Mouse (Mus musculus) midbrain, embryonic 13.5 days (tissue): ENCODE measurements at regions not wholly inside any gene's neighbourhood (a gene's known extent, or its start where the extent isn't known, plus 50 kb on each side); places are given as distances from the start of the nearest gene placed in this dataset.

Experiments used
- ATAC-seq: fragments of 200-750 bp; cut with Nextera tagmentation; 2 replicates; pipeline ENCODE4 v1.8.0; 2017; ENCODE audit warnings: mild to moderate bottlenecking, moderate TSS enrichment, moderate library complexity
- H3K27ac ChIP-seq: fragments of 300-500 bp; sonication (generic); 2 replicates; pipeline ENCODE4 v1.5.1; 2015; ENCODE audit warnings: inconsistent platforms, mild to moderate bottlenecking, moderate library complexity
- H3K27me3 ChIP-seq: fragments of 300-500 bp; sonication (generic); 2 replicates; pipeline ENCODE4 v1.6.1; 2015; ENCODE audit warnings: mild to moderate bottlenecking, inconsistent platforms
- H3K36me3 ChIP-seq: fragments of 300-500 bp; sonication (generic); 2 replicates; pipeline ENCODE4 v1.6.1; 2015; ENCODE audit warnings: mild to moderate bottlenecking, inconsistent platforms
- H3K4me1 ChIP-seq: fragments of 300-500 bp; sonication (generic); replicated peaks from 2 replicates; pipeline ENCODE4 v1.6.1; 2015; ENCODE audit warnings: inconsistent platforms
- H3K4me2 ChIP-seq: fragments of 300-500 bp; sonication (generic); replicated peaks from 2 replicates; pipeline ENCODE4 v1.6.1; 2015; ENCODE audit warnings: moderate library complexity, mild to moderate bottlenecking, inconsistent platforms
- H3K4me3 ChIP-seq: fragments of 300-500 bp; sonication (generic); replicated peaks from 2 replicates; pipeline ENCODE4 v1.5.1; 2015; ENCODE audit warnings: mild to moderate bottlenecking, inconsistent platforms
- H3K9ac ChIP-seq: fragments of 300-500 bp; sonication (generic); replicated peaks from 2 replicates; pipeline ENCODE4 v1.6.1; 2015; ENCODE audit warnings: mild to moderate bottlenecking, inconsistent platforms
- H3K9me3 ChIP-seq: fragments of 300-500 bp; sonication (generic); 2 replicates; pipeline ENCODE4 v1.6.1; 2016; ENCODE audit warnings: mild to moderate bottlenecking, inconsistent platforms
- WGBS: fragments of 180-500 bp; shearing (Covaris S2); methylation state at CpG from one replicate; pipeline ENCODE4 v1.1.7; 2015; 5-methylcytosine and 5-hydroxymethylcytosine counted together

DNA sequence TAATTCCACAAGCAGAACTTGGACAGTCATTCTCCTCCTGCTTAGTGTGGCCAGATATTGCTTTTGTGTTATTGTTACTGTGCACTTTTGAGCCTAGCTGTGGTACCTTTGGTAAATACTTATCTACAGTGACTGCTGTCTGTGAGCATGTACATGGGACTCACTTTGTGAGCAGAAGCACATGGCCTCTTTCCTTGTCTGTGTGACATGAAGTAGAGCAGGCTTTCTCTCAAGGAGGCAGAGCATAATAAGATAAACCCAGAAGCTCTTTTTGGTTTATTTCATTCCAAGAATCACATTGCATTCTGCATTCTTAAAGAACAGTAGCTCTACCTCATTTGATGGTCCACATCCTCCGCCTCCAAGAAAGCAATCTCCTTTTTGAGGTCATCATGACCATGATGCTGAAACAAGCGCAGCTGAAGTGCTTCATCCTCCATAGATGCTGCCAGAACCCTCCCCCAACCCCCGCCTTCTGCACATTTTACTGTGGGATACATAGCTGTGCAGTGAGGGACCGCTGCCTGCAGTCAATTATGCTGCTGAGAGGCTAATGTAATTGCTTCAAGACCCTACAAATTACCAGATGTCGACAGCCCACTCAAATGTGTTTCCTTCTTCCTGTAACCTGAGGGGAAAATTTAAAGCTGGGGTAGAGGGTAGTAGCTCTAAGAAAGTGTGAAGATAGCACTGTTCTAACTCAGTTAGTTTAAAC lies 463.0 kb upstream of the Sphkap start:
- 66% methylated on average over 5 of the region's 5 CpGs for whole genome bisulfite sequencing
- no peak for ATAC-seq

DNA sequence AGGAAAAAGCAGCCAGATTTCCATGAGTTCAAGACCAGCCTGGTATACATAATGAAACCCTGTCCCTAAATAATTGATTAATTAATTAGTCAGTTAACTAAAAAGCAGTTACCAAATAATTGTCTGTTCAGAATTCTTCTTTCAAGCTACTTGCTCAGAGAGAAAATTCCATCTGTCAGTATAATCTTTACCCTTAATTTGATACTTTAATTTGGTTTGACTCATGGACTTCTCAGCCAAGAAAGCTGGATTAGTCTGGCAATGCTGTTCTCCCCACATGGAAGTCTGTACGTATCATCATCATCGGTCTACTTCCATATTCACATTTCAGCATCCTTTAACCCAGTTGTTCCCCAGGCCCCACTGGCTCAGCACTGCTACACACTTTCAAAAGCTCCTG lies 461.0 kb upstream of the Sphkap start:
- Histone ChIP-seq H3K9ac (no peak overlapping the region), H3K4me2 (no peak overlapping the region), H3K9me3 (no peaks in the 10 kb centered on the region), H3K4me1 (0 out of 2 replicates have a peak, but pooled peaks cover 7% of the 10 kb centered on the region), H3K27me3 (no peaks in the 10 kb centered on the region), H3K27ac (no peak overlapping the region), H3K36me3 (no peaks in the 10 kb centered on the region), H3K4me3 (no peak overlapping the region)
- no peak for ATAC-seq
- WGBS, result 83% methylated on average over 2 of the region's 2 CpGs

More for the DNA sequence above, 463.0 kb upstream of the Sphkap start:
- H3K4me2 ChIP-seq, result no peak overlapping the region
- H3K9ac ChIP-seq, result no peak overlapping the region
- 0 out of 2 replicates have a peak, but pooled peaks cover 7% of the 10 kb centered on the region for H3K4me1 ChIP-seq
- H3K27me3 ChIP-seq, result no peaks in the 10 kb centered on the region
- no peak overlapping the region for H3K4me3 ChIP-seq
- no peaks in the 10 kb centered on the region for H3K36me3 ChIP-seq
- H3K9me3 ChIP-seq, result no peaks in the 10 kb centered on the region
- H3K27ac ChIP-seq, result 0 out of 2 replicates have a peak overlapping the region, but pooled peaks have one; percentile 6

DNA sequence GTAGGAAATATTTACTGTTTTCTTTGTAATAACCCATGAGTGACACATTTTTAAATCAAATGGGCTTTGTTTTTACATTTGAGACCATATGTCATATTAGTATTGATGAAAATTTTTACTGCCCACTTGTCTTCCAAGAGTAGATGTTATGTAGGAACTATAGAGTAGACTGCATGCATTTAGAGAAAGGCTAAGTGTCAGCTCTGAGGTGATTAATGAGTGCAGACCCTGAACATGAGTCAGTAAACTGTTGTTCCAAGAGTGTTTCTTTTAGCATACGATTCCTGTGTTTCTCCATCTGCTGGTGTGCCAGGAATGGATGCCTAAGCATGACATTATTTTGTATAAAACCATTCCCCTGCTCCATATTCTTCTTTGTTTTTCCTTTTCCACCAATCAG lies 454.5 kb upstream of the Sphkap start:
- Histone ChIP-seq H3K36me3 (no peaks in the 10 kb centered on the region), H3K9ac (no peak overlapping the region), H3K4me3 (no peak overlapping the region), H3K4me2 (no peak overlapping the region), H3K4me1 (peaks cover 15% of the 10 kb centered on the region), H3K9me3 (no peaks in the 10 kb centered on the region), H3K27ac (no peak overlapping the region), H3K27me3 (no peaks in the 10 kb centered on the region)
- WGBS, result 88% methylated on average over 1 of the region's 1 CpGs
- no peak for ATAC-seq

DNA sequence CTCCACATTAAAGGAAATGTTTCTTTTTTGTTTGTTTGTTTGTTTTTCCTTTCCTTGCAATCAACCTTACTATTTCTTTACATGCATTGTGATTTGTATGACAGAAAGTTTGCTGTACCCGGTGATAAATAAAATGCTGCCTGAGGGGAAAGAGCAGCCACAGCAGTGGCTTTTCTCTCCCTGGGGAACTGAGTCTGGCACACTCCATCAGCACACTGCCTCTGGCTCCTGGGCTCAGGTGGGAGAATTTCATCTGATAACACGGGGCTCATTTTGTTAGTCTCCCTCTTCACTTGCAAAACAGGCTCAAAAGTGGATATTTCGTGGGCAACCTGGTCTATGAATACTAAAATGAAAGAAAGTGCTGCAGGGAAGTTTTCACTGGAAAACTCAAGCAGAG lies 454.1 kb upstream of the Sphkap start:
- Histone ChIP-seq H3K4me1 (peaks cover 15% of the 10 kb centered on the region), H3K4me3 (no peak overlapping the region), H3K9ac (no peak overlapping the region), H3K9me3 (no peaks in the 10 kb centered on the region), H3K27ac (no peak overlapping the region), H3K36me3 (no peaks in the 10 kb centered on the region), H3K27me3 (no peaks in the 10 kb centered on the region), H3K4me2 (no peak overlapping the region)
- WGBS, result 54% methylated on average over 3 of the region's 3 CpGs
- no peak for ATAC-seq

DNA sequence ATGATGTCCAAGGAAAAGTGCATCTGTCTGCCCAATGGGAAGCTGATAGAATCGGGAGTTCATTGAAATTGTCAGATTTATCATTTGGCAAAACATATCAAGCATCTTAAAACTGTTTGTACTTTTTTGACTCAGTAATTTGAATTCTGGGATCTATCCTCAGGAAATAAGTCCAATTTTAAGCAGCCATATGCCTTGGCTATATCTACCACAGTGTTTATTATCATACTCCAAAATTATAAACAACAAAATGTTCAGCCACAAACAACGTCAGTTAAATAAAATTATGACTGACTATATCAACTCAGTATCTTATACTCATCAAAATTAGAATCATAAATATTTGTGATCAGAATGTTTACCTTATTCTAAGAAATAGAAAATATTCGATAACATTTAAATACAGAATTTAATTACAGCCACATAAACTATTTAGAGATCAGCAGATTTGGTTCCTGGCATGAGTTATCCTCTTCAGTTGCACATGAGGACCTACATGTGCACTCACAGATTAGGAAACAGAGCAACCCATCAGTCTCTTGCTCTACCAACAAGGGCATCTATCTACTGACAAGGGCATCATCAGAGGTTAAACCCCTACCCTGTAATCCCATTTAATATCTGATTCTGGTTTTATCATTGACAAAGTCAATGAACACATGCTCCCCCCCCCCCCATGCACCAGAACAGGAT lies 451.9 kb upstream of the Sphkap start:
- no peaks in the 10 kb centered on the region for H3K9me3 ChIP-seq
- H3K4me1 ChIP-seq, result peaks cover 11% of the 10 kb centered on the region
- WGBS, result 86% methylated on average over 3 of the region's 3 CpGs
- no peak overlapping the region for H3K9ac ChIP-seq
- H3K27ac ChIP-seq, result no peak overlapping the region
- no peaks in the 10 kb centered on the region for H3K27me3 ChIP-seq
- H3K4me2 ChIP-seq, result no peak overlapping the region
- no peak overlapping the region for H3K4me3 ChIP-seq
- no peaks in the 10 kb centered on the region for H3K36me3 ChIP-seq
- ATAC-seq, result no peak

DNA sequence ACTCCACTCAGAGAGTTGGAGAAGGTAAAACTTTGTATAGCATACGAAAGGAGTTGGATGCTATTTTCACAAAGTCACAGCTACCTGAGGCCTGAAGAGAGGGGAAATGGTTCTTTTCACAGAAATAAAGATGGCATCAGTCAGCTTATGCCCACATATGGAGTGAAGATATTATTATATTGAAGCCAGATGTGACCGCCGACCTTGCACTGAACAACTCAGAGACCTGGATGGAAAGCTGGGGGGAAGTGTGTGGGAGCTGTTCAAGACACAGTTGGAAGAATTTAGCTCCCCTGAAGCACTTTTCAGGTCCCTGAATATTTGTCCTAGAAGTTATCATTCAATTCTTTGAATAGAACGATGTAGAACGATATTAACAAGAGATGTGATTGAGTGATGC lies 446.0 kb upstream of the Sphkap start:
- 95% methylated on average over 5 of the region's 5 CpGs for WGBS
- H3K27me3 ChIP-seq, result no peaks in the 10 kb centered on the region
- H3K36me3 ChIP-seq, result no peaks in the 10 kb centered on the region
- H3K9ac ChIP-seq, result no peak overlapping the region
- no peak overlapping the region for H3K27ac ChIP-seq
- no peaks in the 10 kb centered on the region for H3K9me3 ChIP-seq
- no peak overlapping the region for H3K4me3 ChIP-seq
- ATAC-seq, result no peak
- H3K4me2 ChIP-seq, result no peak overlapping the region
- H3K4me1 ChIP-seq, result no peaks in the 10 kb centered on the region

DNA sequence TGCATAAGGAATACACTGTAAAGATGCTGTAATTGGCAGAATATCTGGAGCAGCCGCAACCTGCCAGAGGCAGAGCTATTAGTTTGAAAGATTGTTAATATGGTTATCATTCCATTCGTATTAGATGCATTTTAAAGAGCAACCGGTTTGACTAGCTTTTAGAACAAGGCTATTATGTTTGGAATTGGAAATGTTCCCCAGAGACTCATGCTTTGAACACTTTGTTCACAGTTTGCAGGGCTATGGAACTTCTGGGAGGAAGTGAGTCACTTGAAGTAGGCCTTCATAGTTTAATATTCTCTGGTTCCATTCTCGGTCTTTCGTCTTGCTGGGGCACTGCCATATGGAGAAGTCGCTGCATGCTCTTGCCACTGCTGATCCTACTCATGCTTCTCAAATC lies 443.1 kb upstream of the Sphkap start:
- ATAC-seq, result no peak
- Histone ChIP-seq H3K36me3 (no peaks in the 10 kb centered on the region), H3K27ac (no peak overlapping the region), H3K4me3 (no peak overlapping the region), H3K4me1 (no peaks in the 10 kb centered on the region), H3K9ac (no peak overlapping the region), H3K9me3 (no peaks in the 10 kb centered on the region), H3K4me2 (no peak overlapping the region), H3K27me3 (no peaks in the 10 kb centered on the region)
- WGBS, result 85% methylated on average over 6 of the region's 6 CpGs

DNA sequence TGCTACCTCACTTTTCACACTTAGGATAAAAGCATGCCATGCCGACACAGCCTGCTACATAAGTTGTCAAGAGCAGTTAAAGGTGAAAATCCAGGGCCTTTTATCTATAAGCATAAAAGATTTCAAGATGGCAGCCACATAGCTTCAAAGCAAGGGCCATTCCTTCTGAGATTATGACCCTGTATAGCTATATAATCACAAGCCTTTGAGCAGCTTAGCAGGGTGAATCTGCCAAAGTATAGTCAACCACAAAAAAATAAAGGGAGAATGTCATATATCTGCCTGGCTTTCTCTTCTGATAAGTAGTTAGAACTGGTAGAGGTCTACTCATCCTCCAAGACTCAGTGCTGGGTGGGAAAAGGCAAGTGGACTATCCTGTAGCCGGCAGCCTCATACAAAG lies 440.4 kb upstream of the Sphkap start:
- ATAC-seq, result no peak
- H3K4me3 ChIP-seq, result no peak overlapping the region
- no peak overlapping the region for H3K9ac ChIP-seq
- no peaks in the 10 kb centered on the region for H3K27me3 ChIP-seq
- 92% methylated on average over 2 of the region's 2 CpGs for WGBS
- H3K27ac ChIP-seq, result no peak overlapping the region
- no peaks in the 10 kb centered on the region for H3K4me1 ChIP-seq
- no peak overlapping the region for H3K4me2 ChIP-seq
- no peaks in the 10 kb centered on the region for H3K36me3 ChIP-seq
- no peaks in the 10 kb centered on the region for H3K9me3 ChIP-seq

DNA sequence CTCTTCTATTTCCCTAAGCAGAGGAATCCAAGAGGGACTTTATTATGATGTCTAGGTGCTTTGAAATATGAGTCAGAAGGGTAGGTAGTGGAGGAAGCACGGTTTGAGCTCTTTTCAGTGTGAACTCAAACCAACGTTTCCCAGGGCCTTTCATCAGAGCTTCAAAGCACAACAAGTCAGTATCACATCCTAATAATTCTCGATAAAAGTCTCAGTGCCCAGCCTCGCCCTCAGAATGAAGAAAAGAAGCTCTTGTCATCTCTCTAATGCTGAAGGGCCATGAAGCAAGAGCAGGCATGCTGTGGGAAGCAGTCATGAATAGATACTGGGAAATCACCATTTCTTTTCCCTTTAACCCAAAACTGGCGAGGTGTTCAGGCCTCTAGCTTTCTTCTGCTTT lies 440.0 kb upstream of the Sphkap start:
- Histone ChIP-seq H3K36me3 (no peaks in the 10 kb centered on the region), H3K4me3 (no peak overlapping the region), H3K4me2 (no peak overlapping the region), H3K27me3 (no peaks in the 10 kb centered on the region), H3K9me3 (no peaks in the 10 kb centered on the region), H3K4me1 (no peaks in the 10 kb centered on the region), H3K27ac (no peak overlapping the region), H3K9ac (no peak overlapping the region)
- 77% methylated on average over 5 of the region's 5 CpGs for WGBS
- no peak for ATAC-seq

DNA sequence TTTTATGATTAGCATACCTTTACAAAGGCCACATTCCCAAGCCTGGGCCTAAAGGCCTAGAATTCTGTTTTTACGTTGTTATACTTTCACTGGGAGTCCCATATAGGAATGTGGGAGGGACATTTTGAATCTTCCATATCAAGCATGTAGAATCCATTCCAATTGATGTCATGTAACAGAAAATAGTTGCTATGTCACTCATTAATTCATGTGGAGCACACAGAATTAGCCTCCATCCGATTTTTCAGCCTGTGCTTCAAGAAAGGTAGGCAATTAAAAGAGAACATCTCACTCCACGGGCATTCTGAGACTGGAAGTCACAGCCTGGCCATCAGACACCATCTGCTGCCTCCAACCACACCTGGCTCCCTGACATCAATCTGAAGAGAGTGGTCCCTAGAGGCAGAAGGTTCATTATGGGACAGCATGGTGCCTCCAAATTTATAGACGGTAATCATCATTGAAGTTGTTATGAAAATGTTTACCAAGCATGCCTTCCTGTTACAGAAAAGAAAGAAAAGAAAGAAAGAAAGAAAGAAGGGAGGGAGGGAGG lies 436.9 kb upstream of the Sphkap start:
- Histone ChIP-seq H3K4me2 (no peak overlapping the region), H3K27ac (no peak overlapping the region), H3K27me3 (no peaks in the 10 kb centered on the region), H3K4me1 (no peaks in the 10 kb centered on the region), H3K9me3 (no peaks in the 10 kb centered on the region), H3K9ac (no peak overlapping the region), H3K4me3 (no peak overlapping the region), H3K36me3 (no peaks in the 10 kb centered on the region)
- 57% methylated on average over 4 of the region's 4 CpGs for WGBS
- ATAC-seq, result no peak

DNA sequence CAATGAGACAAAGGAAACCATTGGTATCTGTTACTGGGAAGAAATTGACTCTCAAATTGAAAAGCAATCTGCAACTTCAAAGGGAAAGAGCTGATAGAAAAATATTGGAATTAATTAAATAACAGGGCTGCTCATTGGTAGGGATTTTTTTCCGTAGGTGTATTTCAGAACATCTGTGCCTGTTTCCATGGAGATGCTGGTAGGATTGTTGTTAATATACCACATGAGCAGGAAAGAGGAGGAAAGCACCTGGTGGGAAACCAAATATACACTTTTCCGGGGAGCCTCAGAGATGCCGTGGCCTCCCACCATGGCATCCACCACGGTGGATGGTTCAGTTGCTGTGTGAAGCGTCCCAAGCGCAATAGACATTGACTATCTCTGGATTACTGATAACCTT lies 428.0 kb upstream of the Sphkap start:
- Histone ChIP-seq H3K9me3 (no peaks in the 10 kb centered on the region), H3K36me3 (no peaks in the 10 kb centered on the region), H3K4me3 (no peak overlapping the region), H3K9ac (no peak overlapping the region), H3K4me2 (no peak overlapping the region), H3K27ac (no peak overlapping the region; the same call in 1 of the 2 replicates), H3K27me3 (no peaks in the 10 kb centered on the region), H3K4me1 (no peaks in the 10 kb centered on the region)
- no peak for ATAC-seq
- 88% methylated on average over 6 of the region's 6 CpGs for WGBS

DNA sequence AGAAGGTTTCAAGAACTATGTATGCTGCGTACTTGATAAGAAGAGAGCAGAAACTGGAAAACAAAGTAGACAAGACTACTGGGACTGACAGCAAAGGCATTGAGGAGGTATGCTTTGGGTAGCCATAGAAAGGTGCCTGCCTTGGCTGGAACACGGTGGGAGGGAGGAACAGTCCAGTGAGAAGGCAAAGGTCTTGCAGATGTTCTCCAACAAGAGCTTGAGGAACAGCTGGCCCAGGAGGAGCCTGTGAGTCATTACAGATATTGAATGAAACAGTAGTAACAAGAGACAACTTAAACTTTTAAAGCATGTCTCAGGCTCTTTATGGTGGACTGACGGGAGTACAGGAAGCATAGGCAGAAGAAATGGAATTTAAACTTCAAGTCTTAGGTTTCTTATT lies 424.9 kb upstream of the Sphkap start:
- Histone ChIP-seq H3K9me3 (no peaks in the 10 kb centered on the region), H3K27me3 (no peaks in the 10 kb centered on the region), H3K4me2 (no peak overlapping the region), H3K27ac (no peak overlapping the region), H3K4me1 (no peaks in the 10 kb centered on the region), H3K9ac (no peak overlapping the region), H3K36me3 (no peaks in the 10 kb centered on the region), H3K4me3 (no peak overlapping the region)
- 95% methylated on average over 3 of the region's 3 CpGs for WGBS
- no peak for ATAC-seq
